Mouse (Mus musculus) cerebellum, adult 9-10 months (tissue): ENCODE measurements at regions not wholly inside any gene's neighbourhood (a gene's known extent, or its start where the extent isn't known, plus 50 kb on each side); places are given as distances from the start of the nearest gene placed in this dataset.

ENCODE experiments used
- DNase-seq: peaks from one replicate; pipeline ENCODE4 v3.0.0; 2022

DNA sequence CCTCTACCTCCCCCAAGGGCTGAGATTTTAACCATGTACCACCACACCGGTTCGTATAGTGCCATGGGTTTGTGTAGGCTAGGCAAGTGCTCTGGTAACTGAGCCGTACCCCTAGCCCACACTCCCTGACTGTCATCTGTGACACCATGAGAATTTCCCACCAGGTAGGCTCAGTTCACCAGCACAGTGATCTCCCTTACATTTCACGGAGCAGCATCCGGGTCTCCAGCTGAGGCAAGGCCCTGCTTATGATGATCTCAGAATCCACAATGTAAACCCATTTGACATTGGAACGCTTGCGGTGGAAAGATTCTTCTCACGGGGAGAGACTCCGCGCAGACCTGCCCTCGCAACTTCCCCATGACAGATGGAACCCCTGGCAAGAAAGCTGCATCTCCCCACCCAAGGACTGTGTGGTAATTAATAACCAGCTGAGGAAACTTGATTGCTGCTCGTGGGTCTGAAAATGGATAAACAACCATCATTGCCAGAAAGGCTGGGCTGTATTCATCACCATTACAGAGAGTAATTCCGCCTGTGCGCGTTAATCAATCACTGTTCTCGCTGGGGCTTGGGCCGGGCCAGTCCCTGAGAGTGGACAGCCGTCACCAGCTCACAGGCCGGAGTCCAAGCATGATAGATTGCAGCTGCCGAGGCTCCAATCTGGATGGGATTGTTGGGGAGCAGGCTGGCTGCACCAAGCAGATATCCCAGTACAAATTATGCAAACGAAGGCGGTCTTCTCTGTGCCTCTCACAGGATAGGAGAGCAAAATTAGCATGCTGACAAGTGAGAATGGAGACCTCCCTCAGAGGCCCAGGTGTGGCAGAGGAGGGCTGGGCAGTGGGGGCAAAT is 492.3 kb downstream of the Fam19a5 start:
- no peak for DNase-seq

DNA sequence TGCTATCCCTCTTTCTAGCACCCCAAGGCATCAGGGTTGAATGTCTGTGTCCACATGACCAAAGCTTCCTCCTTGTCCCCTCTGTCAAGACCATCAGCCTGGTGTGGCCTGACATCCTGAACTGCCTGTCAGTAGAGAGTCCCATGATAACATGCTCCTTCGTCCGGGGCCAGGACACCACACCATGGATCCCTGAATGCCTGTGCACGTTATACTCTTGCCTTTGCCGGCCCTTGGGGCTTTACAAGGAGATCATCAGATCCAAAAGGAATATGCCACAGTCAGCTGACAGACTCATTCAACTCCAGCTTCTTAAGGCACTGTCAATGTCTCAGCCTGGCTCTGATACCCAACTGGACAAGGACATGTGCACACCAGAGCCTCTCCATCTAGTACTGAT is 493.5 kb downstream of the Fam19a5 start:
- DNase-seq: no peak

DNA sequence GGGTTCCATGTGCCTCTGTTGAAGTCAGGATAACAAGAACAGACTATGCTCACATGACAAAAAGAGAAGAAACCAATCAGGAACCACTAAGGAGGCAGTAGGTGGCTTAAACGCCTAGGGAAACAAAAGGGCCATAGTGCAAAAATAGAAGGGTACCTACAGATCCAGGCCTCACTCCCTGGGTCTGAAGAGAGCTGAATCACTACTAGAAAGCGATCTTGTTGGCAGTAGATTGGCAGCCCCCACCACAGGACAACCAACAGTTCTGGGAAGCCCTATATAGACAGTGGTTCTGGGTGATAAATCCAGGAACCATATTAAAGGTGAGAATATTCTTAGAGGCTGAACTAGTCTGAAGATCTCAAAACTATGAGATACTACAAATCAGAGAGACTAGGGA is 498.7 kb downstream of the Fam19a5 start:
- no peak for DNase-seq

DNA sequence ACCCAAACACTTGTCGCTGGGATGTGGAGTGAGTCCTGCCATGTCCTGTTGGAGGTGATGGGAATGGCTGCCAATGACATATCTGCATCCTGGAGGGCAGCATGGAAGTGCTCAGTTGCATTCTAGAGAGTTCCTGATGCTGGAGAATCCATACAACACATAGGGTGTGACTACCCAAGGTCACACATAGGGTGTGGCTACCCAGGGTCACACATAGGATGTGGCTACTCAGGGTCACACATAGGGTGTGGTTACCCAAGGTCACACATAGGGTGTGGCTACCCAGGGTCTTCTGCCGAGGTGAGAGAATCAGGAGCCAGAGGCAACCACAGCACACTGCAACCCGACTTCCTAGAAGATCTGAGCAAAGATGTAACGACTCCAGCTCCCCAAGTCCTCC is 514.0 kb downstream of the Fam19a5 start:
- DNase-seq: no peak

DNA sequence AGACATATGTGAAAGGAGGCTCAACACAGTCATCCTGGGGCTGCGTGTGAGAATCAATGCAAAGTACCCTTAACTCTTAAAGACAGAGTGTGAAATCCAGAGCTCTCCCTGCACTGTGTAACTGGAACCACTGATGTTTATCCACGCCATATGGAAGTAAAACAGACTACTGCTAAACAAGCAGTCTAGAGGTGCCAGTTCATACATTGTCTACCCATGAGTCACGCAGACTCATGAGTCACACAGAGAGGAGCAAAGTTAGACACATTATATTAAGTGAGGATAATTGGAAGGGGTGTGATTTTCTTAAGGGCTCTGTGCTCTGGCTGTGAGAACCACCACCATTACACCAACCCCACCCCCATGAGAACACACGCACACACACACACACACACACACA is 516.8 kb downstream of the Fam19a5 start:
- no peak for DNase-seq

DNA sequence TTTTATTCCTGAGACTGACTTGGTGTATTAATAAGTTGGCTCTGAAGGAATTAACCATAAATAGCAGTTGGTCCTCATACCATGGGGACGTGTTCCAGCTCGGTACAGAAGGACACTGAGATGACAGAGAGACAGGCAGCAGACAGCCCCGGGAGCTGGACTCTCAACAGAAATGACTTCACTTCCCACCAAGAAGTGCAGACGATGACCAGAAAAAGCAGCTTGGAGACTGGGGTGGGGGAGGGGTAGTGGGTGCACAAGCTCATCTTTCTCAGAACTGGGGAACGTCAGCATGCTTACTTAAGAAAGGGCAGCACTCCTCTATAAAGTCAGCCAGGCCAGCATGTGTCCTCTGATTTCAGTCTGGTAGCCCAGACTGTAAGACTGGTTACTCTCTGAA is 518.9 kb downstream of the Fam19a5 start:
- DNase-seq: no peak

DNA sequence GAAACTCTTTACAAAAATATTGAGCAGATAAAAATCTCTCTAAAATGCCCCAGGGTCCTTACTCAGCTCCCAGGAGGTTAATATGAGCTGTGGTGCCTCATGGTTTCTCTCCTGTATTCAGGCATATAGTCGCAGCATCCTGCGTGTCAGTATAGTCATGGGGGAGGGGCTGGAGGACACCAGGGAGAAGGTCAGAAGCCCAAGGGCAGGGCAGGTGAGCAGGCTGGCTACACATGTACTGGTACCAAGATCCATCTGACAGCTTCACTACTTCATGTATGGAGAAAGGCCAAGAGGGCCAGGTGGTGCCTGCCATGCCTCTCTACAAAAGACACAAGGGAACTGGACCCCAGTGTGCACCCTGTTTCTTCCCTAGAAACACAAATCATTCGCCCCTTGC is 524.4 kb downstream of the Fam19a5 start:
- DNase-seq: no peak

DNA sequence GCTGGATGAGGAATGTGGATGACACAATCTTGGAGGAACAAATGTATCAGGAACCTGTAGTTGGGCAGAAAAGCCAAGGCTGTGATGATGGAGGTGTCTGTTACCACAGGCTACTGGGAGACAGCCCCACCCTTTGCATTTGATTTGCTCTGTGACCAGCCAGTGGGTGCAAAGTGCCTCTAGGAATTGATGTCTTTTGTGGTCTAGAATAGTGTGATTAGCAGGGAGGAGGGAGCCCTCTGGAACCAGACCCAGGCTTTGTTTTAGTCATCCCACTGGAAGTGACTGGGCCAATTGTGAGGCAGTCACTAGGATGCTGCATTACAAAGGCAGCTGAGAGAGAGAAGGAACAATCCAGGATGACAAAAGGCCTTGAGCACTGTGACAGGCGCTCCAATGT is 527.4 kb upstream of the Zdhhc25 start:
- no peak for DNase-seq

DNA sequence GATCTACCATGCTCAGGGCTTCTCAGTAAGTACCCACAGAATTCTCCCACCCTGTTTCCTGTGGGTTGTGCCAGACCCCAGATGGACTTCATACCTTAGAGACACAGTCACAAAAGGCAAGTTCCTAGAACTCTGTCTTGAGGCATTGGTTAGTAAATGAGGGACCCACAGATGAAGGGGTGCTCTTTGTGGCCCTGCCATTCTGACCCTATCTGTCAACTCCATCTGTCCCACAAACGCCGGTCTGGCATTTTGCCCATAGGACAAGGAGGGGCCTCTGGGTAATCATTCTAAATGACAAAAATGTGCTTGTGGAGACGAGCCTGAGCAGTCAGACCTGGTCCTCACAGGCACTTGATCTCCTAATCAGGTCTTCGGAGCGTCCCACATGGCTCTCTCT is 516.2 kb upstream of the Zdhhc25 start:
- no peak for DNase-seq

DNA sequence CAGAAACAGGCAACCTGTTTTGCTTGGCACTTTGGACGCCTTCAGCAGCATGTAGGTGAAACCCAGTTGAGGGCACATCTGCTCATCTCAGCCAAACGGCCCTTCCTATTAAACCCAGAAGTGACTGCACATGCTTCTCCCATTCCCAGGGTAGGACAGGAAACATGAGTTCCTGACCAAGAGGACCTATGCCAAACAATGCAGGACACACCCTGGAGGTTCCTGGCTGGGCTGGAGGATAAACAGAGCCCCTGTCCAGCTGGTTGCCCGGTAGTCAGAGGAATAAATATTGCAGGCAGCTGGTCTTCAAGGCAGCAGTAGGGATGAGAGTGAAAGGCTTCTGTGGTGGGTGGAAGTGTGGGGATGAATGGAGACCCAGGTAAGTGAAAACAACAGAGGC is 514.5 kb upstream of the Zdhhc25 start:
- no peak for DNase-seq

DNA sequence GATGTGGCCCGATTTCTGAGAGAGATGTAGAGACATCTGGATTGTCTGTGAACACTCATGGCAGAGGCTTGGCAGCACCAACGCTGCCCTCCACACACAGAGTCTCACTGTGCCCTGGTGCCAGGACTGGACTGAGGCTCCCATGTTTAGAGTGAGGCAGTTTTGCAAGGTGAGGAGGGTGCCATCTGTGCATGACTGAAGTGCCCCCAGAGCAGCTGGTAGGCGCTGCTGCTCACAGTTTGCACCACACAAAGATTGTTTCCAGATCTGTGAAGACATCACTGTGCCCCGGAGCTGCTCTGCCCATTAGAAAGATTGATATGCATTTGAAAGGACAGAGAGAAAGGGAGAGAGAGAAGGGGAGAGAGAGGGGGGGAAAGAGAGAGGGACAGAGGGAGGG is 510.6 kb upstream of the Zdhhc25 start:
- DNase-seq: no peak

DNA sequence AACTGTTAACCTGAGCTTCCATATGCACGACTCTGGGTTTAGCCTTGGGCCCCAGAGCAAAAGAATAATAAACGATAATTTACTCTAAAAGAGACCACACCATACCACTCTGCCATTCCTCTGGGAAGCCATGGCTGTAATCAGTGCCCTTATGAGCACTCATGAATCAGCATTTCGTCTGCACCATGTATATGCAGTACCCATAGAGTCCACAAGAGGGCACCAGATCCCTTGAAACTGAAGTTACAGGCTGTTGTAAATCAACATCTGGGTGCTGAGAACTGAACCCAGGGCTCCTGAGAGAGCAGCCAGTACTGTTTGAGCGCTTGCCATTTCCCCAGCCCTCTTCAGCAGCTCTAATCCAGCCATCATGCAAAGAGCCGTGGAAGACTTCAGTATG is 508.7 kb upstream of the Zdhhc25 start:
- DNase-seq: no peak

DNA sequence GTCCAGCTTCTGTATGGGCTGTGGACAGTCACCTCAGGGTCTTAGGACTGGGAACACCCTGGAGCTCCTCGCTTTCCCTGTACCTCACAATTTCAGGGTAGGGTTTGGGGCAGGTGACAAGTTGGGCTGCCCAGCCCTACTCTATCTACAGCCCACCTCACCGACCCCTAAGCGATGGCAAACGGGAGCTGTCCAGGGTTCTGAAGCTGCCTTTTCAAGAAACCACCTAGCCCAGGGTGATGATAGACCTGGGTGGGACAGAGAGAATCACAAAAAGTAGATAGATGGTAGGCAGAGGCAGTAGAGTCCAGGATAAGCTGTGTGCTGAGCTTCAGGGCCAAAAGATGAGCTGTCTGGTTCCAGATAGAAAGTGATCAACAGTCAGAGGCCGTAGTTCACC is 479.7 kb upstream of the Zdhhc25 start:
- DNase-seq: no peak

DNA sequence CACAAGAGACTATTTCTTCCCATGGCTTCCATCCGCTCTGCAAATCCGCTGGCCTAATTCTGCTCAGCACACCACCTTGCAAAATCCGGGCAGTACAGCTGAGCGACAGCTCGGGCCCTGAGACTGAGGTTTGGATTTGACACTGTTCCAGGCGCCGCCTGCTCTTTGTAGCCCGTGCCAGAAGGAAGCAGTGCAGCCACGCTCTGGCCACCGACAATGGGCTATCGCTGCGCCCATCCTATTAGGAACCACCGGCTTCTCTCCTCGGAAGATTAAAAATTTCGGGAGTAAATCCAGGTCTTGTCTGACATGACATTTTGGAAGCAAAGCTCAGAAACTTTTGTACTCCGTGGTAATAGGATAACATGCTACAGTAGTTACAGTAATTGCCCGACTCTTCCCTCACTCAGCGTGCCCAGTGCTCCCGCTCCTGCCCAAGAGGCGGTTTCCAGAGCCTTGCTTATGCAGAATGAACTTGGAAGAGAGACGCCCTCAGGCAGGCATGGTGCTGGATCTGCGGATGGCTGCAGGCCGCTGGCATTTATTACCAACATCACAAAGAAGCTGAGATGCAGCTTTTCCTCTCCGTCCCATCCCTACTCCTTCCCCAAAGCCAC is 476.1 kb upstream of the Zdhhc25 start:
- DNase-seq: peak; percentile 57

DNA sequence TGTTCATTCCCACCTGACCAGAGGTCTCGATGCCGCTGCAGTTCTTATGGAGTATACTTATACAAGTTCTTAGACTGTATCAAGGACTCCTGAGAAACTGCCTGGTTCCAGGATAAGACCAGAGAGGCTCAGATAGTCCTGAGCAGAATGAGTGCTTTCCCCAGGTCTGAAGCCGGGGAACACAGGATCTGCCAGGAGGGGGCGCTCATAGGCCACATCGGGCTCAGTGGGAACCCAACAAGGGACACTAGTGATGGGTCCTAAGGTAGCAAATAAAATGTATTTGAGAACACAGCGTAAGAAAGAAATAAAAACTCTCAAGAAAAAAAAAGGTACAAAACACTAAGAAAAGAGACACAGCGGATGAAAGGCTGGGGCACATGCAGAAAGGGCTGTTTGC is 454.0 kb upstream of the Zdhhc25 start:
- peak; percentile 66 for DNase-seq

DNA sequence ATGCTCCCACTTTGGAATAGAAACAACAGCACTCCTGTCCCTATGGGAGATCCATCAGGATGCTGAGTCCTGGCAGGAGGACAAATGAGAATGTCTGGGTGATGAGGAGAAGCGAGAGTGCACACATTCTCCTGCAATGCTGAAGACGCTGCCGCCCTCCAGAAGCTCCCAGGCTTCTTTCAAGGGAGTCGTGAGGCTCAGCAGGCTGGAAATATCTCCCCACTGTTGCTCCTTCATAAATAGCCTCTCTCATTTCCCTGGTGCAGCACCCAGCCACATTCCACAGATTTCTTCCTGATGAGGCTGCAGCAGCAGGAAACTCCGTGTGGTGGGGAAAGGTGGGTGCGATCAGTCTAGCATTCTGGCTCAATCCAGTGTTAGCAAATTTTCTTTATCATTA is 448.9 kb upstream of the Zdhhc25 start:
- no peak for DNase-seq

DNA sequence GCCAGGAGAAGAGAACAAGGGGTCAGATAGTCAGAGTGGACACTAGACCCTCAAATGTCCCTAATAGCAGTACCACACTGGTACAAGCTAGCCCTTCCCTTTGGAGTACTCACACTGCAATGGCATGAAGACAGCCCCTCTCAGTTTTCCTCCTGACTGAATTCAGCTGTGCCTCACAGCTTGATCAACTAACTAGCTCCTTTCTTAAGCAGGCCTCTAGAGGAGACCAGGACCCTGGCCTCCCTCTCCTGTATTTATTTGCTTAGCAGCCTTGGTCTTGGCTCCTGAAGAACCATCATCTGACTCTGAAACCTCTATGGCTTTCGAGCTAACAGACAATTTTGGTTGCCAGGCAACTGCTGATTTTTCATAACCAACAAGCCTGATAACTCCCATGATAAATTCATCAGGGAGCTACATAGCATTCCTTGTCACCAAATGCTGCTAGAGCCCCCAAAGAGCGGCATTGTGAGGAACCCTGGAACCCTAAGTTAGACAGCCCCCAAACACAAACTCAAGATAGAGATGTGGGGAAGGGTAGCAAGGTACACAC is 440.4 kb upstream of the Zdhhc25 start:
- DNase-seq: no peak

DNA sequence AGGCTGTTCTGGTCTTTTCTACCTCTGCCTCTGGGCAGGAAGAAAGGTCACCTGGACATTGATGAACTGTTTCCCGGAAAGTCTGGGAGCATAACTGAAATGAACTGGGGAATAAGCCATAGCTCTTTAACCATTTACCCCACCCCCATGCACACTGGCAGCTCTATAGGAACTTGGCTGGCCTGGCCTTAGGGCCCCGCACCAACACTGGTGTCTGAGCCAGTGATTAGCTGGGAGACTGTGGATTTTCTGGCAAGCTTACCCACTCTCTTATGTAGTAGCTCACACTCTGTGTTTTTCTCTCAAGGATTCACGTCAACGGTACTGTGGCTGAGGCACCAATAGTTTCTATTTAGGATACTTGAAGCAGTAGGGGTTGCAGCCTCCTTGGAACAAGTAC is 439.8 kb upstream of the Zdhhc25 start:
- DNase-seq: no peak

DNA sequence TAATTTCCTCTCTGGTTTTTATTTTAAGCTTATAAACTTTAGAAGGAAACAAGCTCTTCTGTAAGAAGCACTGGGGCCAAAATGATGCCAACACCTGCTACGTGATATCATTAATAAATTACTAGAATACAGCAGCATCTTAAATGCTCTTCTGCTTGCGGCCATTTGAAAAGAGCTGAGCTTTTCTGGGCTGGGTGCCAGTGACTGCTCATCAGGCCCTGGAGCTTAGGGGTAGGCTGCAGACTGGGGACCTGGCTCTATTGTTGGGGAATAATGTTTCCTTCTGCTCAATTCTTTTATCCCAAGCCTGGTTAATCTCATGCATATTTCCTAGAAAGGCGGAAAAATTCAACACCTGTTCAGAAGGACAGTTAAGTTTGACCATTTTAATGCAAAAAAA is 436.7 kb upstream of the Zdhhc25 start:
- no peak for DNase-seq

DNA sequence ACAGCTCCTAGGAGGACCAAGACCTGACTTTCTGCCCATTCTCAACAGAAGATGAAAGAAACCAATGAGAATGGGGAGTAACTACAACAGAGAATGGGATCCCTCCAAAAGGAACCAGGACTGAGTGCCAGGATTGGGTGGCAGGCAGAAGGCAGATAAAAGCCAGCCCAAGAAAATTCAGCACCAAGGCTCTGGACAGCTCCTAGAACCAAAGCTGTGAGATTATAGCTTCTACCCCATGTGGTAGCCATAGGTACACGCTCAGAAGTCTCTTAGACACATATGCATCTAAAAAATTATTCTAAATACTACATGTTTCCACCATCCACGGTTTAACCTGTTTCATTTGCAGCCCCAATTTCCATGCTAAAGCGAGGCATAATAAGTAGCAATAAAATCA is 425.8 kb upstream of the Zdhhc25 start:
- DNase-seq: no peak

DNA sequence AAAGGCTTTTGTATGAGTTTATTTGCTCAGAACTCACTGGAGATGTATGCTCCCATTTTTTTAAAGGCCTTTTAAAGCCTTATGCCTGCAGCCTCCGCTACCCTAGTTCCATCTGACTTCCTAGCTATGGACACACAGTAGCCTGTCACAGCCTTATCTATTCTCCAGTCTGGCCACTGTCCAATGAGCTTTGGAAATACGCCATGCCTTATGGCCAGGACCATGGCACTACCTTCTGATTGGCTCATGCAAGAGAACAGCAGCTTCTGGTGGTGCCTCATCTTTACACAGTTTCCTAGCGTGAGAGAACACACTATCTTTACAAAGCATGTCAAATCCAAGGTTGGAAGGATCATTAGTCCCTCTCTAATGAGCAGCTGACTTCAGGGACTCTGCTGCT is 424.1 kb upstream of the Zdhhc25 start:
- peak; percentile 30 for DNase-seq

DNA sequence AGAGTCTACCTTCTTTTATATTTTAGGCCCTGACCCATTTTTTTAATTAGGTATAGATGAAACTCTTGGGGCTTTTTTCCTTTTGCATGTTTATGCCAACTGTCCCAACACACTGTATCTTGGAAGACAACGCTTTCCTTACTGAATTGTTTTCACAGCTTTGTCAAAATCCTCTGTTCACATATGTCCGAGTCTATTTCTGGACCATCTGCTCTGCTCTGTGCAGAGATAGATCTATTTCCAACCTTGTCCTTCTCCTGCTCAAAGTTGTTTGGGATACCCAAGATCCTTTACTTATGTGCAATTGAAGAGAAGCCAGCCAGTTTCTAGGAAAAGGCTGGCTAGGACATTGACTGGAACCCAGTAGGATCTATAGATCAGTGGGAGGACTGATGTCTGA is 403.6 kb upstream of the Zdhhc25 start:
- no peak for DNase-seq

DNA sequence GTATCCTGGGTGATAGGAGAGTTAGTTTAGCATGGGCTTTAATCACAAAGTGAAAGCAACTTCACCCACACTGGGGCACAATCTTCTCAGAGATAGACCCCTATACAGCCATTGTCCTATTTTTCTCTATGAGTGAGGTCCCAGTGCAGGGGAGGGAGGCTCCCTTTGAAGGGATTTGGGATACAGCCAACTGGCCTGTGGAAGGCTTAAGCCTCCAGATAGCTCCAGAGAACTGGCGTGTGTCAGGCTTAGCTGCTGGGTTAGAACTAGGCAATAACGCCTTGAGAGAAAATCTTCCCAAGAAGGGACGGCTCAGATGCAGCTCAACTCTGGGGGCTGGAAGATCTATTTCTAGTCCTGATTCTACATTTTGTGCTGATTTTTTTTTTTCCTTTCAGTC is 397.4 kb upstream of the Zdhhc25 start:
- no peak for DNase-seq

DNA sequence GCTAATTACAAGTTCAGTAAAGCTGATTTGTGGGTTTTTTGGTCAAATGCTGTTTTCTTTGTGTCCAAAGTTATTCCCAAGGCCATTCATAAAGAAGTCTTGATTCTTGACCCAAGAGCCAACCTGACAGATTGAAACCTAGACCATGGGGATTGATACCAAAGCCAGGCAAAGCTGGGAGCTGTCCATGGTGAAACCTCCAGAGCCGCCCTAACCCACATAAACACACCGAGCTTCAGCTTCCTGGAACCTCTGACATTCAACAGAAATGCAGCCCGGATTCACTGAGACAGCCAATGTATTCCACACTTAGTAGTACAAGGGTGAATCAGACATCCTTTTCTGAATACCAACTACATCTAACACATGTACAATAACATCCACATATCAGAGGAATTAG is 386.7 kb upstream of the Zdhhc25 start:
- DNase-seq: no peak

DNA sequence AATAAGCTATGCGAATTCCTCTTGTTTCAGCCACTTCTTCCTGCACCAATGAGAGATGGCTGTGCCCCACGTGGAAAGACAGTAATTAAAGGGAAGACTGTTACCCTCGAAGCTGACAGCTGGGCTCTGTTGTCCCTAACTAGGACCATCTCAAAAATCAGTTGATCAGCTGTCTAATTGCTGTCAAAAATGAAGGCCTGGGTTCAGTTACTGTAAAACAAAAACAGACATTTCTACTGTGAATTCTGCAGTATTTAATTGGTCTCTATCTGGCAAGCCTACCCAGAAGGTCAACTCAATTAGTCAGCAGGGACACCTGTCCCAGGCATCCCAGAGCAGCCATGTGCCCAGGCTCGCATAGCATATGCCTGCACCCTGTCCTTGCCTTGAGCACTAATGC is 385.8 kb upstream of the Zdhhc25 start:
- DNase-seq: no peak
